ENCODE assay signal across 8 mouse cellular contexts in genomic region chr1:140245465-140245864, GRCm38 (mm10). TPM values are rescaled to one million over a fixed set of nuclear protein-coding genes. Genes with fewer than 3 reads are reported as not detected.
DNase-seq lines count a peak whose midpoint lies in the region; ATAC-seq and TF ChIP-seq lines count a peak whose summit lies in the region.

No protein-coding gene starts in this region.

- peak; percentile 86 for DNase-seq in ES-E14 (ENCODE audit: low read depth, low spot score)
- DNase-seq in embryo, embryonic 10 days (ENCODE audit: low spot score): peak; percentile 94
- peak; percentile 57 for DNase-seq in gastrocnemius, postnatal 14 days
- DNase-seq in hindbrain, postnatal 0 days (ENCODE audit: low spot score): peak; percentile 83
- DNase-seq in left cerebral cortex, adult 8-10 months (ENCODE audit: low spot score in 2 of 2): peak; percentile 23 to 59
- DNase-seq in mesoderm, embryonic 11.5 days (ENCODE audit: low read depth, low spot score): peak; percentile 89
- no peak for DNase-seq in spleen, postnatal 4 days (ENCODE audit: low spot score in 2 of 2)

- intact Hi-C loops in gastrocnemius, postnatal 14 days (cut with DNase I; ENCODE audit: low total_unique reads): no loop called here

- peak overlapping the region; percentile 68 to 69 for H3K4me3 ChIP-seq in ES-E14 (ENCODE audit: insufficient read depth in 1 of 2, low read depth in 1 of 2, low read length in 2 of 2, poor library complexity in 1 of 2, severe bottlenecking in 1 of 2)
- peak overlapping the region; percentile 72 for H3K4me3 ChIP-seq in hindbrain, postnatal 0 days (ENCODE audit: low read length)
- peak overlapping the region; percentile 37 for H3K4me3 ChIP-seq in small intestine, adult 2 months (ENCODE audit: low read depth, low read length)

- ATAC-seq in hindbrain, postnatal 0 days: peak; percentile 98

- peak; percentile 42 for TF ChIP-seq CTCF in hindbrain, postnatal 0 days (IDR thresholded peaks at IDR 0.05; ENCODE audit: low read depth)
- no peak for TF ChIP-seq CTCF in small intestine, adult 2 months (IDR thresholded peaks at IDR 0.05; ENCODE audit: extremely low read depth, insufficient read length, insufficient replicate concordance, low read depth, low read length)

- peaks cover 0 to 2% of the 10 kb centered on the region in 2 experiments; a peak in 1 of 4 replicates for H3K4me1 ChIP-seq in ES-E14 (ENCODE audit: control insufficient read depth in 2 of 2, insufficient read depth in 2 of 2, low read length in 2 of 2, poor library complexity in 1 of 2)
- no peaks in the 10 kb centered on the region for H3K4me1 ChIP-seq in hindbrain, postnatal 0 days (ENCODE audit: insufficient read depth, low read length)
- H3K4me1 ChIP-seq in small intestine, adult 2 months (ENCODE audit: control insufficient read depth, insufficient read depth, insufficient read length, low read length): peaks cover 7% of the 10 kb centered on the region

- in situ Hi-C loops in ES-E14 (cut with MboI; ENCODE audit: low sequenced_read_pairs in 2 of 2, unreplicated experiment in 2 of 2): no loop called here

- no peaks in the 10 kb centered on the region for H3K36me3 ChIP-seq in ES-E14 (ENCODE audit: control insufficient read depth, insufficient read depth, low read length, poor library complexity, severe bottlenecking)
- H3K36me3 ChIP-seq in hindbrain, postnatal 0 days (ENCODE audit: insufficient read depth, low read length): no peaks in the 10 kb centered on the region
- H3K36me3 ChIP-seq in small intestine, adult 2 months (ENCODE audit: control insufficient read depth, insufficient read depth, low read length): no peaks in the 10 kb centered on the region

- no peak overlapping the region for H3K27ac ChIP-seq in ES-E14 (ENCODE audit: insufficient read depth, low read depth, low read length, poor library complexity, severe bottlenecking)
- no peak overlapping the region for H3K27ac ChIP-seq in hindbrain, postnatal 0 days
- no peak overlapping the region for H3K27ac ChIP-seq in small intestine, adult 2 months (ENCODE audit: insufficient read depth, low read depth, low read length)

- H3K9ac ChIP-seq in ES-E14 (ENCODE audit: insufficient read depth, low read depth, low read length, poor library complexity, severe bottlenecking): no peak overlapping the region
- H3K9ac ChIP-seq in hindbrain, postnatal 0 days (replicated peaks; ENCODE audit: low read length): peak overlapping the region; percentile 71

- WGBS in hindbrain, postnatal 0 days: 0% methylated on average over 17 of the region's 17 CpGs
- WGBS in small intestine, adult 2 months: 2% methylated on average over 17 of the region's 17 CpGs

- TF ChIP-seq POLR2A in small intestine, adult 2 months (IDR thresholded peaks at IDR 0.05; ENCODE audit: low read depth, low read length): no peak

- no peaks in the 10 kb centered on the region for H3K27me3 ChIP-seq in hindbrain, postnatal 0 days (ENCODE audit: insufficient read depth, low read length)
- H3K27me3 ChIP-seq in small intestine, adult 2 months (ENCODE audit: control insufficient read depth, insufficient read depth, low read length): no peaks in the 10 kb centered on the region

- H3K9me3 ChIP-seq in ES-E14 (ENCODE audit: control insufficient read depth, insufficient read depth, low read depth, low read length): no peaks in the 10 kb centered on the region
- H3K9me3 ChIP-seq in hindbrain, postnatal 0 days (ENCODE audit: low read length): no peaks in the 10 kb centered on the region

- peak overlapping the region; percentile 81 for H3K4me2 ChIP-seq in hindbrain, postnatal 0 days (ENCODE audit: low read depth, low read length)

TF ChIP-seq in ES-E14, 5 proteins besides CTCF, POLR2A, EP300 and RAD21:
- TF ChIP-seq CHD2 (IDR thresholded peaks at IDR 0.05; ENCODE audit: low read depth, low read length): no peak
- TF ChIP-seq HCFC1 (IDR thresholded peaks at IDR 0.05; ENCODE audit: borderline replicate concordance, insufficient read depth, low read length): no peak
- TF ChIP-seq MAFK (IDR thresholded peaks at IDR 0.05; ENCODE audit: insufficient read depth, low read depth, low read length): no peak
- no peak for TF ChIP-seq ZC3H11A (IDR thresholded peaks at IDR 0.05; ENCODE audit: borderline replicate concordance, low read depth, low read length)
TF ChIP-seq in ES-E14: peak in this region for 0.

RNA-seq across cellular contexts. Expression of gene Kcnt2, which starts 0.5 kb away (rescaled TPM):
- 1.2 and 2.5 TPM in 2 replicates for total RNA-seq in ES-E14 (2012; rRNA removed)
- total RNA-seq in gastrocnemius, postnatal 14 days (2021): under 1 TPM; 0.45 to 0.47 TPM
- 3.2 and 5.4 TPM in 2 replicates for total RNA-seq in hindbrain, postnatal 0 days (2014; rRNA removed)
- 2.5 and 2.7 TPM in 2 replicates for polyA plus RNA-seq in hindbrain, postnatal 0 days (2015; fragmentation: Nextera tagmentation; extraction: Ambion mirVana)
- 10 to 100 TPM; 41.9 to 50.3 (median 45.8) TPM for total RNA-seq in left cerebral cortex, adult 8-10 months (2022)
- polyA plus RNA-seq in small intestine, adult 2 months (2012; rRNA removed): 0.08 TPM in 1 of 2 replicates, not detected in the other

Comparison
In these comparisons a context has a peak if more than half of its experiments do, and no peak if none do; other contexts are left out.
1. DNase-seq: peak in ES-E14 (single experiment), embryo, embryonic 10 days (single experiment), gastrocnemius, postnatal 14 days (single experiment), hindbrain, postnatal 0 days (single experiment), left cerebral cortex, adult 8-10 months (2 of 2) and mesoderm, embryonic 11.5 days (single experiment); none in spleen, postnatal 4 days (0 of 2).
2. Peak in every context shown above with its lines, with median percentiles within 50 percentile points of each other: H3K4me3 ChIP-seq.